Mouse (Mus musculus) liver, embryonic 14.5 days (tissue): Measurements from ENCODE around the gene Gm10959. TPM values are rescaled to one million over a fixed set of nuclear protein-coding genes. Genes with fewer than 3 reads are reported as not detected.

Experiments used
- ATAC-seq: fragments of 200-750 bp; cut with Nextera tagmentation; 2 replicates; pipeline ENCODE4 v1.8.0; 2017; ENCODE audit warnings: moderate number of reproducible peaks, mild to moderate bottlenecking, moderate library complexity; ENCODE audit not compliant: insufficient read depth
- DNase-seq, 3 experiments: peaks; one replicate each; pipeline ENCODE4 v3.0.0-alpha.2; 2012 to 2013; ENCODE audit warnings: low read depth in 3 of 3, low spot score in 3 of 3
- H3K27ac ChIP-seq: fragments of 300-500 bp; sonication (generic); 2 replicates; pipeline ENCODE4 v1.5.1; 2014; ENCODE audit warnings: moderate library complexity, mild to moderate bottlenecking, control low read depth, inconsistent platforms
- H3K27me3 ChIP-seq: fragments of 300-500 bp; sonication (generic); 2 replicates; pipeline ENCODE4 v1.6.1; 2014; ENCODE audit warnings: mild to moderate bottlenecking, low read length, moderate library complexity; ENCODE audit not compliant: control insufficient read depth, insufficient read depth
- H3K36me3 ChIP-seq: fragments of 300-500 bp; sonication (generic); replicated peaks from 2 replicates; pipeline ENCODE4 v1.6.1; 2014; ENCODE audit warnings: low read depth; ENCODE audit not compliant: control insufficient read depth, insufficient read depth
- H3K4me1 ChIP-seq, 2 experiments: fragments of 200-500 bp in 1 of 2; fragments of 300-500 bp in 1 of 2; sonication (generic) in 1 of 2; replicated peaks; 2 replicates each; pipeline ENCODE4 v1.6.1; 2012 to 2014; ENCODE audit warnings: antibody characterized with exemption in 1 of 2, inconsistent platforms in 1 of 2, low read length in 1 of 2; ENCODE audit not compliant: control insufficient read depth in 2 of 2, insufficient read depth in 2 of 2
- H3K4me2 ChIP-seq: fragments of 300-500 bp; sonication (generic); 2 replicates; pipeline ENCODE4 v1.6.1; 2014; ENCODE audit warnings: low read depth, mild to moderate bottlenecking, control low read depth, moderate library complexity
- H3K4me3 ChIP-seq, 2 experiments: fragments of 200-500 bp in 1 of 2; fragments of 300-500 bp in 1 of 2; sonication (generic) in 1 of 2; 2 replicates each; pipeline ENCODE4 v1.5.1; 2012 to 2014; ENCODE audit warnings: low read depth in 2 of 2, low read length in 2 of 2, mild to moderate bottlenecking in 2 of 2, control low read depth in 1 of 2, inconsistent platforms in 1 of 2, moderate library complexity in 1 of 2; ENCODE audit not compliant: insufficient read depth in 1 of 2
- H3K9ac ChIP-seq: fragments of 300-500 bp; sonication (generic); replicated peaks from 2 replicates; pipeline ENCODE4 v1.6.1; 2014; ENCODE audit warnings: mild to moderate bottlenecking, control low read depth, moderate library complexity
- H3K9me3 ChIP-seq: fragments of 300-500 bp; sonication (generic); 2 replicates; pipeline ENCODE4 v1.6.1; 2016; ENCODE audit warnings: low read length, mixed read lengths; ENCODE audit not compliant: control insufficient read depth
- CTCF ChIP-seq: IDR thresholded peaks from 2 replicates; pipeline ENCODE4 v1.5.1; 2016; ENCODE audit warnings: antibody characterized with exemption, low read depth, control low read depth
- EP300 ChIP-seq: IDR thresholded peaks from 2 replicates; pipeline ENCODE4 v1.6.1; 2016; ENCODE audit warnings: antibody characterized with exemption, low read depth
- WGBS: fragments of 180-500 bp; shearing (Covaris S2); extraction: QIAGEN DNeasy Blood & Tissue Kit; methylation state at CpG from one replicate; pipeline ENCODE4 v1.1.7; 2014; ENCODE audit not compliant: insufficient replicate concordance; 5-methylcytosine and 5-hydroxymethylcytosine counted together
- polyA plus RNA-seq, 2 experiments: library from polyadenylated mRNA; depleted of rRNA in 1 of 2; stranded (reverse) in 1 of 2; unstranded in 1 of 2; fragments of >200 nt; fragmentation: Nextera tagmentation in 1 of 2; extraction: Ambion mirVana in 1 of 2; gene quantifications; 2 replicates each; pipeline versions ENCODE4 v1.2.1 to v1.2.3; 2012 to 2014

Gene Gm10959
- polyA plus RNA-seq, 2 experiments, result not detected

DNA sequence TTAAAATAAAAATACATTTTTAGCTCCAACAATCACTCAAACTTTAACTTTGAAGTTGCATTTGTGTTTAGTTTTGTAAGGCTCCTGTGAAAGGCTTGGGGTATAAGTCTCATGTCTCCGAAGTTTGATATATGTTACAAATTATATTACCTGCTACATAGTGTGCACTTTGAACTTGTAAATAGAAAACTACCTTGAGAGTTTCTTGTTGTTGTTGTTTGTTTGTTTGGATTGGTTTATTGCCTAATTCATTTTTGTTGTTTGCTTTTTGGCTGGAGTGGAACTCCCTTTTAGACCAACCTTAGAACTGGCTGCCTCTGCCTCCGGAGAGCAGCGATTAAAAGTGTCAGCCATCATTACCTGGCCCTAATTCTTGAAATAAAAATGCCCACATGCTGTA, 24.4 kb downstream of the Gm10959 start, which contains the start of gene Fabp2:
Gene Fabp2, plus strand, starts transcription at position 301 of the 400 bp plus-strand sequence.
- Histone ChIP-seq H3K9me3 (no peaks in the 10 kb centered on the region), H3K4me2 (no peak within 1 kb of the TSS), H3K4me1 (no peaks in the 10 kb centered on the region), H3K27me3 (no peaks in the 10 kb centered on the region), H3K27ac (no peak within 1 kb of the TSS), H3K4me3 (no peak within 1 kb of the TSS), H3K36me3 (no peaks in the 10 kb centered on the region), H3K9ac (no peak within 1 kb of the TSS)
- DNase-seq (no peak), ATAC-seq (no peak)
- no peak for TF ChIP-seq EP300
- no peak for TF ChIP-seq CTCF
- 74% methylated on average over 3 of the region's 3 CpGs for WGBS

GRCm38 (mm10) chr3:122888371-122888819, 30.8 kb downstream of the Gm10959 start:
- no peak overlapping the region for H3K4me2 ChIP-seq
- no peak for TF ChIP-seq EP300
- TF ChIP-seq CTCF, result no peak
- H3K27me3 ChIP-seq, result no peaks in the 10 kb centered on the region
- H3K4me3 ChIP-seq, result no peak overlapping the region
- 58% methylated on average over 5 of the region's 5 CpGs for WGBS
- H3K9me3 ChIP-seq, result no peaks in the 10 kb centered on the region
- H3K27ac ChIP-seq, result no peak overlapping the region
- no peak overlapping the region for H3K9ac ChIP-seq
- ATAC-seq, result no peak
- no peaks in the 10 kb centered on the region for H3K36me3 ChIP-seq
- H3K4me1 ChIP-seq, result peaks cover 0 to 5% of the 10 kb centered on the region in 2 experiments; a peak in 2 of 4 replicates
- no peak for DNase-seq

DNA sequence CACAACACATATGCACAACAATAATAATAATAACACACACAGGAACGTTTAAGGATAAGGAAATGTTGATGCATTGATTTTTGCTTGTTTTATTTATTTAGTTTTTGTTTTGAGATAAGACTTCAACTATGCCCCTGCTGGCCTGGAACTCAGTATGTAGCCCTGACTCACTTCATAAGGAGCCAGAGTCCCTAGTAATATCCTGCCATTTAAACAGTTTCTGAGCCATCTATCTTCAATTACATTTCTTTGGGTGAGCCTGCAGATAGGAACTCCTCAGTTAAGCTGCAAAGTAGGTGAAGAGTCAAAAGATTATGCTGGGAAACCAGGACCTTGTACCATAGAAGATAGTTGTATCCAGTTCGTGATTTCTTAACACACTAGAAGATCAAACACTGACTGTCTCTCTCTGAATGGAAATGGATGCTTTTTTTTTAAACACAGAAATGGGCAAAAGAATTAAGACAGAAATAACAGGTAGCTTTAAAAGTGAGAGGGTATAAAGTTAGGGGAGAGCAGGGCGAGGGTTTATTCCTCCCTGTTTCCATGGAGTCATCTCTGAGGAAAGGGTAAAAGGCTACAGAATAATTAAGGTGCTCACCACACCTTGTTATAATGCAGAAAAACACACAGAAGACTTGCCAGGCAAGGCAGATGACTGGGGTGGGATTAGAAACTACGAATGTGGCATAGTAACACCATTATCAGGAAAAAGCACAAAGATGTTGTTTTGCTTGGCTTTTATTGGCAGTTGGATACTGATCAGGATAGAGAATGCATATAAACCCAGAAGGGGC, 31.5 kb downstream of the Gm10959 start:
- H3K27me3 ChIP-seq, result no peaks in the 10 kb centered on the region
- H3K4me1 ChIP-seq, result peaks cover 0 to 5% of the 10 kb centered on the region in 2 experiments; a peak in 2 of 4 replicates
- no peak for TF ChIP-seq EP300
- no peak for TF ChIP-seq CTCF
- H3K4me3 ChIP-seq, result no peak overlapping the region
- ATAC-seq (no peak), DNase-seq (no peak)
- no peaks in the 10 kb centered on the region for H3K9me3 ChIP-seq
- H3K9ac ChIP-seq, result no peak overlapping the region
- H3K36me3 ChIP-seq, result no peaks in the 10 kb centered on the region
- WGBS, result 45% methylated on average over 4 of the region's 4 CpGs
- no peak overlapping the region for H3K4me2 ChIP-seq
- H3K27ac ChIP-seq, result no peak overlapping the region

- Histone ChIP-seq H3K4me1 (no peaks in the 10 kb centered on the region), H3K27ac (no peak overlapping the region), H3K9ac (no peak overlapping the region), H3K27me3 (no peaks in the 10 kb centered on the region), H3K36me3 (no peaks in the 10 kb centered on the region), H3K9me3 (no peaks in the 10 kb centered on the region), H3K4me2 (no peak overlapping the region), H3K4me3 (no peak overlapping the region)
- no peak for DNase-seq
- WGBS, result 68% methylated on average over 8 of the region's 8 CpGs
- ATAC-seq, result no peak
- TF ChIP-seq EP300 (no peak), CTCF (no peak)
Measured at GRCm38 (mm10) chr3:122878705-122879315, 40.4 kb downstream of the Gm10959 start.

DNA sequence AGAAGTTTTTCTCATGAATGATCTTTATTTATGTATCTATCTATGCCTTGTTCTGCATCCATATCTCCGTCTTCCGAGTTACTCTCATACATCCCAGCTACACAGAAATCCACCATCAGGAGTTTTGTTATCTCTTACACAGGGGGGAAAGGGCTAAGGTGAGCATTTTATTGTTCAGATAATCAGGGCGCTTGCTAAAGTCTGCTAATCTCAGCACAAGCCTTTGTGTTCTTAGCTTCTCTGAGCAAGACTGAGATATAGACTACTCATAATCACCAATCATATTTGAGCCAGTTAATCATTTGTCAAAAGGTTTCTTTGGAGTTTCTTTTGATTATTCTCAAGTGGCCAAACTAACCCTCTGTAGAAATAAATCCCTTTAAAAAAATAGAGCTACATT, 41.6 kb downstream of the Gm10959 start:
- Histone ChIP-seq H3K27me3 (no peaks in the 10 kb centered on the region), H3K4me3 (no peak overlapping the region), H3K9ac (no peak overlapping the region), H3K4me2 (no peak overlapping the region), H3K27ac (no peak overlapping the region), H3K9me3 (no peaks in the 10 kb centered on the region), H3K36me3 (no peaks in the 10 kb centered on the region), H3K4me1 (no peaks in the 10 kb centered on the region)
- no peak for DNase-seq
- TF ChIP-seq EP300 (no peak), CTCF (no peak)
- ATAC-seq, result no peak
- 60% methylated on average over 3 of the region's 3 CpGs for WGBS
